Mouse (Mus musculus): ENCODE measurements around the gene Zdhhc1. TPM values are rescaled to one million over a fixed set of nuclear protein-coding genes. Genes with fewer than 3 reads are reported as not detected.

Gene Zdhhc1
- polyA plus RNA-seq, 1 experiment, result 24.7 TPM

DNA sequence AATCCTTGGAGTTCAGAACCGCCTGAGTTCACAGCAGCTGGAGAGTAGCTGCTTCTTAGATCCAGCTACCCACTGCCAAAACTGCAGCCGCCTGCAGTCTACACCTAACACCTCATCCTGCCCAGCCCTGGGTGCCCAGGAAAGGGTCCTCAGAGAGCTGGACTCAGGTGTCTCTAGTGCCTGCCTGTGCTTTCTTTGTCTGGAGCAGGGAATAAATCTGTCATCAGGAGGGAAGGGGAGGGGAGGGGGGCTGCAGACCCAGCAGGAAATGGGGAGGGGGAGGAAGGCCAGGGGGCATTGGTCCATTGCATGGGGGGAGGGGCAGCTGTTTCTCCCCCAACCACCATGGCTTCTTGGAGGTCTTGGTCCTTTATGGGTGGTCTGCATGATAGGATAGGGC, 22.9 kb upstream of the Zdhhc1 start:
- H3K27ac ChIP-seq (ENCODE audit: insufficient read depth, low read length), result no peak overlapping the region
- peaks cover 8% of the 10 kb centered on the region for H3K4me1 ChIP-seq (ENCODE audit: control insufficient read depth, insufficient read depth, low read length)
- TF ChIP-seq CTCF (IDR thresholded peaks at IDR 0.05; ENCODE audit: borderline replicate concordance, insufficient read depth, low read length) (no peak), POLR2A (IDR thresholded peaks at IDR 0.05; ENCODE audit: low read depth, low read length) (no peak)
- H3K4me3 ChIP-seq (ENCODE audit: insufficient read depth, low read length), result no peak overlapping the region

- no peak for TF ChIP-seq CTCF (IDR thresholded peaks at IDR 0.05; ENCODE audit: borderline replicate concordance, insufficient read depth, low read length)
- TF ChIP-seq POLR2A (IDR thresholded peaks at IDR 0.05; ENCODE audit: low read depth, low read length), result no peak
- Histone ChIP-seq H3K4me3 (ENCODE audit: insufficient read depth, low read length) (0 out of 2 replicates have a peak within 1 kb of the TSS, but pooled peaks have one; percentile 8), H3K4me1 (ENCODE audit: control insufficient read depth, insufficient read depth, low read length) (peaks cover 11% of the 10 kb centered on the region), H3K27ac (ENCODE audit: insufficient read depth, low read length) (no peak within 1 kb of the TSS)
Measured at GRCm38 (mm10) chr8:105518436-105519313, 22.0 kb upstream of the Zdhhc1 start, which contains the start of gene Hsd11b2. Gene Hsd11b2, plus strand, starts transcription at chr8:105518755.

DNA sequence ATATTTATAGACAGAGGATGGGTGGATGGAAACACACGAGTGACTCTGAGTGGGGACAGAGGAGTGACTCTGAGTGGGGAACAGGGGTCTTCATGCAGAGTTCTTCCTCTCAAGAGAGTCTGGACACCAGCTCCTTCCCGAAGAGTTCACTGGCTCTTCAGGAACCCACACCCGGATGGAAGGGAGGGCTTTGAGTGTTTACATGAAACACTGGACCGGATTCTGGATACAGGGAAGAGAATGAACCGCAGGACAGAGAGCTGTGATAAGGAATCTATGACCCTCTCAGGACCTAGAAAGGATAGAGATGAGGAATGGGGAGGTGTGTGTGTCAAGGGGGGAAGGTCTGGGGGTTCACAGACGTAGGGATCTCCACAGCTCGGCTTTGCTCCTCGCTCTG, 20.6 kb upstream of the Zdhhc1 start:
- TF ChIP-seq CTCF (IDR thresholded peaks at IDR 0.05; ENCODE audit: borderline replicate concordance, insufficient read depth, low read length), result no peak
- no peak for TF ChIP-seq POLR2A (IDR thresholded peaks at IDR 0.05; ENCODE audit: low read depth, low read length)
- H3K27ac ChIP-seq (ENCODE audit: insufficient read depth, low read length), result no peak overlapping the region
- H3K4me1 ChIP-seq (ENCODE audit: control insufficient read depth, insufficient read depth, low read length), result peaks cover 11% of the 10 kb centered on the region
- H3K4me3 ChIP-seq (ENCODE audit: insufficient read depth, low read length), result no peak overlapping the region

DNA sequence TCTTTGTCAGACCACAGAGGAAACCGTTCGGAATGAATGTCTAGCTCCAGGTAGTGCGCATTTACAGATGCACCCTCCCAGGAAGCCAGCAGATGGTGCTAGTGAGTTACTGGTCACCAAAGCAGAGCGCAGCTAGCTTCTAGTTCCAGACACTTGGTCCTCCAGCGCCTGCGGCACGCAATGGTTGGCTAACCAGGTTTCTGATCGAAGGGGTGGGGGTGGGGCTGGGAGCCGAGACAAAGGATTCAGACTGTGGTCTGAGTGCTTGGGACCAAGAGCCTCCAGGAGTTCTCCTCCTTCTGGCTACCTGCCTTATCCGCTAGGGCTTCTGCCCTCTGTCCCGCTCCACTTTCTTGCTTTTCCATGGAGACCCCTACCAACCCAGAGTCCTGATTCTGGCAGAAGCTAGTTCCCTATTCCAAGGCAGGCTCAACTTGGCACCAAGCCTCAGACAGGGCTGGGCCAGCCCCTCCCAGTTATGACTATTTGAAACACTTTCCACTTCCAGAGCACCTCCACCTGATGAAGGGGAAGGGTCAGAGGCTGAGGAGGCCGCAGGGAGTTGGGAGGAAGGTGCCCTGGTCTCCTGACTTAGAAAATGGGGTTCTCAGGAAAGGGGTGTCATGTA, 19.4 kb upstream of the Zdhhc1 start:
- Histone ChIP-seq H3K4me3 (ENCODE audit: insufficient read depth, low read length) (no peak overlapping the region), H3K27ac (ENCODE audit: insufficient read depth, low read length) (no peak overlapping the region), H3K4me1 (ENCODE audit: control insufficient read depth, insufficient read depth, low read length) (peaks cover 11% of the 10 kb centered on the region)
- TF ChIP-seq CTCF (IDR thresholded peaks at IDR 0.05; ENCODE audit: borderline replicate concordance, insufficient read depth, low read length), result peak; percentile 94
- no peak for TF ChIP-seq POLR2A (IDR thresholded peaks at IDR 0.05; ENCODE audit: low read depth, low read length)

DNA sequence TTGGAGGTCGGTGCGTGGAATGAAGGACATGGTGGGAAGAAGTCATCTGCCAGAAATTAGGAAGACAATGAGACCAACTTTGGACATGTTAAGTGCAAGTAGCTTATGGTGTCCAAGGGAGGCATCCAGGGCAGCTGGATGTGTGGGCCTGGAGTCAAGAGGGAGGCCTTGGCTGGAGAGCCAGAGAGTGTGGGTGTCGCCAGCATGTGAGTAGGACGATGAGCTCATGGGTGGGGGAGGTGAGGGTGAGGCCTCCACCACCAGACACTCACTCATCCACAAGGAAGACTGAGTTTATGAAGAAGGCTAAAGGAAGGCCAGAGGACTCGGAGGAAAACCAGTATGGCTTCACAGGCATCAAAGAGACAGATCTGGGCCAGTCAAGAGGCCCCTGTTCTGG, 18.0 kb upstream of the Zdhhc1 start:
- TF ChIP-seq CTCF (IDR thresholded peaks at IDR 0.05; ENCODE audit: borderline replicate concordance, insufficient read depth, low read length) (no peak), POLR2A (IDR thresholded peaks at IDR 0.05; ENCODE audit: low read depth, low read length) (no peak)
- Histone ChIP-seq H3K4me1 (ENCODE audit: control insufficient read depth, insufficient read depth, low read length) (peaks cover 13% of the 10 kb centered on the region), H3K27ac (ENCODE audit: insufficient read depth, low read length) (no peak overlapping the region), H3K4me3 (ENCODE audit: insufficient read depth, low read length) (no peak overlapping the region)

DNA sequence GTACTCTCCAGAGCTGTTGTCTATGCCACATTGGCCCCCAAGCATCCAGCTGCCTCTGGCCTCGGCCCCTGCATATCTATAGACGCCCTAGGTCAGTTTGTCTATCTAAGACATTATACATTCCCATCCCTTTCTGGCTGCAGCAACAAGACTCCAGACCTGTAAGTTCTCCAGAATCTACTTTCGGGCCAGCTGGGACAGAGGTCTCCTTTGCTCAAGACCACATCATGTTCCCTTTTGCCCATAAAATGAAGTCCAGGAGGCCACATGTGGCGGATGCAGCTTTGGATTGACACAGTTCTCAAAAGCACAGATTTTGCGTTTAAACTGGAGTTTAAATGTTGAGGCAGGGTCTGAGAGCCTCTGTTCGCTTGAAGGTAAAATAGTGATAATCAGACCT, 17.5 kb upstream of the Zdhhc1 start:
- no peak overlapping the region for H3K4me3 ChIP-seq (ENCODE audit: insufficient read depth, low read length)
- no peak overlapping the region for H3K27ac ChIP-seq (ENCODE audit: insufficient read depth, low read length)
- H3K4me1 ChIP-seq (ENCODE audit: control insufficient read depth, insufficient read depth, low read length), result peaks cover 13% of the 10 kb centered on the region
- TF ChIP-seq POLR2A (IDR thresholded peaks at IDR 0.05; ENCODE audit: low read depth, low read length), result no peak
- no peak for TF ChIP-seq CTCF (IDR thresholded peaks at IDR 0.05; ENCODE audit: borderline replicate concordance, insufficient read depth, low read length)

DNA sequence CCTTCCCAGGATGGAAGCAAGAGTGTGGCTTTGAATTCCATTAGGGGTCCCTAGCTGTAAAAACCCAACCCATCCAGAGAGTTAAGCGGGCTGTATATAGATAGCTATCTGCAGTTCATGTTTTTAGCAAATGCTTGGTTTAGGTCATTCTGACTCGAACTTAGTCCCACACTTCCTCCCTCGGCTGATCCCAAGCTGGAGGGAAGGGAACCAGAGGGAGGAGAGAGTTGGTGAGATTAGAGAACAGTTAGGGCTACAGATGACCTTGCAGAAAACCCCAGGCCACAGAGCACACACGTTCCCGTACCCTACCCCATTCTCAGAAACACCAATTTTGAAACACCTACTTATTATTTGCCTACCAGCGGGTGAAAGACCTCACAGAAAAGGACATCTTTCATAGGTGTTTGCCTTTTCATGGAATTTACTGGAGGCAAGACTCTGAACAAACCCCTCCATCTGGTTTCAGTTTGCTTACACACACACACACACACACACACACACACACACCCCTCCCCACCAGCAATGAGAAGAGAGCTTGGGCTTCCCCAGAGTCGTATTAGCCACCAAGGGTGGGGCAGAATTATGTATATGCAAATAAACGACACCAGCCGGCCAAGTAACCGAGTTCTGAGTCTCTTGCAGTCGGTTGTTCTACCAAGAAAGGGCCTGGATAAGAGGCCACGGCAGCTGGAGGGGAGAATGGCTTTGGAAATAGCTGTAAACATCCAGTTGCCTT, 13.5 kb upstream of the Zdhhc1 start:
- Histone ChIP-seq H3K4me1 (ENCODE audit: control insufficient read depth, insufficient read depth, low read length) (peaks cover 9% of the 10 kb centered on the region), H3K4me3 (ENCODE audit: insufficient read depth, low read length) (no peak overlapping the region), H3K27ac (ENCODE audit: insufficient read depth, low read length) (no peak overlapping the region)
- TF ChIP-seq POLR2A (IDR thresholded peaks at IDR 0.05; ENCODE audit: low read depth, low read length), result no peak
- TF ChIP-seq CTCF (IDR thresholded peaks at IDR 0.05; ENCODE audit: borderline replicate concordance, insufficient read depth, low read length), result no peak

DNA sequence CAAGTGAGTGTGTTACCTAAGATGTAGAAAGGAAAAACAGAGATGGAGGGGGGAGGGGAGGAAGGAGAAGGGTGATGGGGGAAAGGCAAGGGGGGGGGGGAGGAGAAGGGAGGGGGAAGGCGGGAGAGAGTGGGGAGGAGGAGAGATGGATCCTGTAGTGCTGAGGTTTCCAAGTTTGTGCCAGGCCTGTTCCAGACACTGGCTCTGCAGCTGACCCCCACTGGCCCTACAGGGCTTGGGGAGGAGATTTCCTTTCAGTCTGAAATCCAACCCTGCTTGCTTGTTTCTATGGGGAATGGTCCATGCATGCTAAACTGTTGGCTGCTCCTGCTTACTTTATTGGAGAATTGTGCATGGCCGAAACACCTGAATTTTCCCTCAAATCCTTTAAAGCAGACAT, 12.1 kb upstream of the Zdhhc1 start:
- TF ChIP-seq CTCF (IDR thresholded peaks at IDR 0.05; ENCODE audit: borderline replicate concordance, insufficient read depth, low read length) (no peak), POLR2A (IDR thresholded peaks at IDR 0.05; ENCODE audit: low read depth, low read length) (no peak)
- H3K27ac ChIP-seq (ENCODE audit: insufficient read depth, low read length), result no peak overlapping the region
- H3K4me1 ChIP-seq (ENCODE audit: control insufficient read depth, insufficient read depth, low read length), result 0 out of 2 replicates have a peak, but pooled peaks cover 2% of the 10 kb centered on the region
- H3K4me3 ChIP-seq (ENCODE audit: insufficient read depth, low read length), result no peak overlapping the region

DNA sequence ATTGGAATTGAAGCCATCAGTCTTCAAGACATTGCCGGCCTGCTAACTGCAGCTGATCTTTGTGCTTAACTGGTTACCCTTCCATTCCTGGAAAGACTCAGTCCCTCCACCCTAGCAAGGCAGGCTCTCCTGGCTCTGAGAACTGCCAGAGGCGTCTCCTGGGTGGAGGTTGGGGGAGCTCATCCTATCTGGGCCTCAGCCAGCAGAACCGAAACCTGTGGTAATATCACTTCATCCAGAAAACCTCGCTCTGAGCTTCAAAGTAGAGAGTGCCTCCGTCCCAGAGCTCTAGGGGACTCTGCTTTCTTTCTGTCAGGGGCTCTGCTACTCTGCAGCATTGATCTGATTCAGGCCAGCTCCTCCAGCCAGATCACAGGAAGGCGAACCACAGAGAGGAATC, 10.3 kb upstream of the Zdhhc1 start:
- Histone ChIP-seq H3K27ac (ENCODE audit: insufficient read depth, low read length) (no peak overlapping the region), H3K4me3 (ENCODE audit: insufficient read depth, low read length) (no peak overlapping the region), H3K4me1 (ENCODE audit: control insufficient read depth, insufficient read depth, low read length) (0 out of 2 replicates have a peak, but pooled peaks cover 2% of the 10 kb centered on the region)
- TF ChIP-seq POLR2A (IDR thresholded peaks at IDR 0.05; ENCODE audit: low read depth, low read length), result no peak
- TF ChIP-seq CTCF (IDR thresholded peaks at IDR 0.05; ENCODE audit: borderline replicate concordance, insufficient read depth, low read length), result no peak
